Mouse (Mus musculus): ENCODE data around the gene Klf1.

- TF ChIP-seq CTCF (IDR thresholded peaks at IDR 0.05; ENCODE audit: low read depth): no peak
- no peak for TF ChIP-seq EP300 (IDR thresholded peaks at IDR 0.05; ENCODE audit: low read depth)
Observed at GRCm38 (mm10) chr8:84915269-84915668, 13.5 kb downstream of the Klf1 start.
